ENCODE assay signal across 9 mouse cellular contexts in the genomic region with DNA sequence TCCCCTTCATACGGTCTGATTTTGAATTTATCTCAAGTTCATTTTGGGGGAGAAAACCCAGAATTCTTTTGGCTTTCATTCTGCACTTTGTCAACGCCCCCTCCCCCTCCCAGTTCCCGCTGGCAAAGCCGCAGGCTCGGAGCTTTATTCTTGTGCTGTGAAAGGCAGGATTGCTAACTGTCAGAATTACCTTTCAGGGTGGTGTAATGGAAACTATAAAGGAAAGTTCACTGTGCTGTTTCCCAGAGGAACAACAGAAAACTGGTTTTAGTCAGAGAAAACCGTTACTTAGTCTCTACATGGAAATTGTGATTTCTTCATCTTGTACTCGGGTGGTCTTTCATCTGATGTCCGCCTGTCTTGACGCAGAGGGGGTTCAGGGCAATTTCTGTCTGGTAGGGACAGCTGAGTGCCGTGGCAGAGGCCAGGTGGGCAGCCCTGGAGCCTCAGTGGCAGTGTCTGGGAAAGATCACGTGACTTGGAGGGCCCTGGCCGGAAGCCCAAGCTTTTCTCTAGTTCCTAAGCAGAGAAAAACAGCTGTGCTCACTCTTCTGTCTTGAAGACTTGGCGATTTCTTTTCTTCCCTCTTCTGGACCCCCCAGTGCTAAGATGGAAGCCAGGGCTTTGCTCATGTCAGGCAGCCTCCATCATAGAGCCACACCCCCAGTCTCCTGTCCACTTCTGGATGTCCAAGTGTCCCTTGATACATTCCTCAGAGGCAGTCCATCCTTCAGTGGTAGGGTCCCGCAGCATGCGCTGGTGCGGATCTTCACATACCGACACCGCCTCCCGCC.
DNase-seq lines count a peak whose midpoint lies in the region; ATAC-seq and TF ChIP-seq lines count a peak whose summit lies in the region.
"Had no signal": no experiment of that assay in that cellular context is flagged by ENCODE, and none has a peak within 500 bp of the region (broad histone marks: within the 10 kb centered on the region; RNA-seq: fewer than 3 reads in every experiment).

No protein-coding gene starts in this region.

- H3K27ac ChIP-seq in lung, embryonic 14.5 days (ENCODE audit: low read depth), result peak overlapping the region; percentile 48
- H3K27ac ChIP-seq in forebrain, postnatal 0 days (ENCODE audit: low read depth, low read length), result peak overlapping the region; percentile 11; the same call in 1 of the 2 replicates
- H3K27ac ChIP-seq in intestine, embryonic 14.5 days (ENCODE audit: low read depth), result peak overlapping the region; percentile 72
- H3K27ac ChIP-seq in neural tube, embryonic 15.5 days (replicated peaks), result no peak overlapping the region

- peak; percentile 82 for ATAC-seq in lung, embryonic 14.5 days (ENCODE audit: insufficient read depth)
- no peak; the same call in 1 of the 2 replicates for ATAC-seq in forebrain, postnatal 0 days
- peak; percentile 62 for ATAC-seq in intestine, embryonic 14.5 days (replicated peaks; ENCODE audit: low FRiP score, low TSS enrichment, low read depth)
- no peak for ATAC-seq in neural tube, embryonic 15.5 days (ENCODE audit: low FRiP score)

- H3K9ac ChIP-seq in lung, embryonic 14.5 days, result no peak overlapping the region
- 0 out of 2 replicates have a peak overlapping the region, but pooled peaks have one; percentile 4 for H3K9ac ChIP-seq in forebrain, postnatal 0 days
- no peak overlapping the region for H3K9ac ChIP-seq in intestine, embryonic 14.5 days (ENCODE audit: low read length)
- no peak overlapping the region for H3K9ac ChIP-seq in neural tube, embryonic 15.5 days (replicated peaks)

- H3K27me3 ChIP-seq in lung, embryonic 14.5 days (ENCODE audit: insufficient read depth, low read length), result no peaks in the 10 kb centered on the region
- no peaks in the 10 kb centered on the region for H3K27me3 ChIP-seq in forebrain, postnatal 0 days (ENCODE audit: insufficient read depth, low read length)
- no peaks in the 10 kb centered on the region for H3K27me3 ChIP-seq in intestine, embryonic 14.5 days (replicated peaks; ENCODE audit: control insufficient read depth, insufficient read depth, low read length)
- 0 out of 2 replicates have a peak, but pooled peaks cover 13% of the 10 kb centered on the region for H3K27me3 ChIP-seq in neural tube, embryonic 15.5 days (replicated peaks)

- H3K9me3 ChIP-seq in lung, embryonic 14.5 days (ENCODE audit: low read depth, low read length), result no peaks in the 10 kb centered on the region
- no peaks in the 10 kb centered on the region for H3K9me3 ChIP-seq in forebrain, postnatal 0 days (ENCODE audit: low read length)
- H3K9me3 ChIP-seq in intestine, embryonic 14.5 days (ENCODE audit: control insufficient read depth, low read length), result no peaks in the 10 kb centered on the region
- no peaks in the 10 kb centered on the region for H3K9me3 ChIP-seq in neural tube, embryonic 15.5 days (replicated peaks)
- H3K9me3 ChIP-seq: megakaryocyte, embryonic 14.5 days had no signal

- DNase-seq in lung, embryonic 14.5 days, result peak; percentile 89
- DNase-seq in lung, adult 18-20 months, result no peak
- DNase-seq in forebrain, postnatal 0 days, result peak; percentile 53
- DNase-seq in intestine, embryonic 14.5 days (ENCODE audit: low spot score), result peak; percentile 80
- no peak for DNase-seq in thymus, postnatal 25 days
- DNase-seq in left cerebral cortex, adult 11 months (ENCODE audit: low spot score), result no peak
- no peak for DNase-seq in layer of hippocampus, adult 11-12 months (ENCODE audit: low spot score)

- H3K4me3 ChIP-seq in lung, embryonic 14.5 days (ENCODE audit: low read depth, low read length), result no peak overlapping the region
- peak overlapping the region; percentile 16 for H3K4me3 ChIP-seq in forebrain, postnatal 0 days (ENCODE audit: low read depth, low read length)
- no peak overlapping the region for H3K4me3 ChIP-seq in intestine, embryonic 14.5 days (ENCODE audit: low read depth, low read length)
- 0 out of 2 replicates have a peak overlapping the region, but pooled peaks have one; percentile 0 for H3K4me3 ChIP-seq in neural tube, embryonic 15.5 days (replicated peaks)
- H3K4me3 ChIP-seq: megakaryocyte, embryonic 14.5 days had no signal

- TF ChIP-seq CTCF in lung, embryonic 14.5 days (IDR thresholded peaks at IDR 0.05; ENCODE audit: low read depth), result no peak
- TF ChIP-seq CTCF in forebrain, postnatal 0 days (IDR thresholded peaks at IDR 0.05; ENCODE audit: low read depth), result no peak

- no peaks in the 10 kb centered on the region for H3K36me3 ChIP-seq in lung, embryonic 14.5 days (ENCODE audit: insufficient read depth)
- H3K36me3 ChIP-seq in forebrain, postnatal 0 days (ENCODE audit: insufficient read depth), result no peaks in the 10 kb centered on the region
- no peaks in the 10 kb centered on the region for H3K36me3 ChIP-seq in intestine, embryonic 14.5 days (ENCODE audit: control insufficient read depth, insufficient read depth, low read length)
- H3K36me3 ChIP-seq in neural tube, embryonic 15.5 days, result no peaks in the 10 kb centered on the region

- peak overlapping the region; percentile 48 for H3K4me2 ChIP-seq in lung, embryonic 14.5 days
- peak overlapping the region; percentile 35 for H3K4me2 ChIP-seq in forebrain, postnatal 0 days (ENCODE audit: low read depth)
- peak overlapping the region; percentile 28 for H3K4me2 ChIP-seq in intestine, embryonic 14.5 days (ENCODE audit: low read length)
- peak overlapping the region; percentile 49 for H3K4me2 ChIP-seq in neural tube, embryonic 15.5 days

- 0 out of 2 replicates have a peak, but pooled peaks cover 6% of the 10 kb centered on the region for H3K4me1 ChIP-seq in lung, embryonic 14.5 days (ENCODE audit: insufficient read depth)
- peaks cover 6% of the 10 kb centered on the region; the same call in 1 of the 2 replicates for H3K4me1 ChIP-seq in forebrain, postnatal 0 days (ENCODE audit: insufficient read depth)
- peaks cover 20% of the 10 kb centered on the region for H3K4me1 ChIP-seq in intestine, embryonic 14.5 days (replicated peaks; ENCODE audit: control insufficient read depth, insufficient read depth, low read length)
- H3K4me1 ChIP-seq in neural tube, embryonic 15.5 days, result peaks cover 40% of the 10 kb centered on the region
- H3K4me1 ChIP-seq: megakaryocyte, embryonic 14.5 days had no signal

- WGBS in lung, embryonic 14.5 days, result 34% methylated on average over 19 of the region's 19 CpGs
- 23% methylated on average over 19 of the region's 19 CpGs for WGBS in forebrain, postnatal 0 days
- WGBS in intestine, embryonic 14.5 days, result 34% methylated on average over 19 of the region's 19 CpGs
- WGBS in neural tube, embryonic 15.5 days, result 33% methylated on average over 19 of the region's 19 CpGs

Comparison
In these comparisons a context has a peak if more than half of its experiments do, and no peak if none do; other contexts are left out.
1. DNase-seq: peak in lung, embryonic 14.5 days (single experiment), forebrain, postnatal 0 days (single experiment) and intestine, embryonic 14.5 days (single experiment); none in lung, adult 18-20 months (0 of 2), thymus, postnatal 25 days (single experiment), left cerebral cortex, adult 11 months (single experiment) and layer of hippocampus, adult 11-12 months (single experiment).
2. ATAC-seq: peak in lung, embryonic 14.5 days (single experiment) and intestine, embryonic 14.5 days (single experiment); none in forebrain, postnatal 0 days (single experiment) and neural tube, embryonic 15.5 days (single experiment).
3. H3K4me3 ChIP-seq: peak in forebrain, postnatal 0 days (single experiment) and neural tube, embryonic 15.5 days (single experiment); none in lung, embryonic 14.5 days (single experiment) and intestine, embryonic 14.5 days (single experiment).
4. Peak in every context shown above with its lines, with median percentiles within 50 percentile points of each other: H3K4me2 ChIP-seq.